Mouse (Mus musculus): ENCODE measurements around the gene Icam5.
"Not testable (repeated sequence)": the region's sequence is repeated elsewhere in the genome, so short reads cannot be mapped to it uniquely, and the experiment has no call there.

The Icam5 gene

DNA sequence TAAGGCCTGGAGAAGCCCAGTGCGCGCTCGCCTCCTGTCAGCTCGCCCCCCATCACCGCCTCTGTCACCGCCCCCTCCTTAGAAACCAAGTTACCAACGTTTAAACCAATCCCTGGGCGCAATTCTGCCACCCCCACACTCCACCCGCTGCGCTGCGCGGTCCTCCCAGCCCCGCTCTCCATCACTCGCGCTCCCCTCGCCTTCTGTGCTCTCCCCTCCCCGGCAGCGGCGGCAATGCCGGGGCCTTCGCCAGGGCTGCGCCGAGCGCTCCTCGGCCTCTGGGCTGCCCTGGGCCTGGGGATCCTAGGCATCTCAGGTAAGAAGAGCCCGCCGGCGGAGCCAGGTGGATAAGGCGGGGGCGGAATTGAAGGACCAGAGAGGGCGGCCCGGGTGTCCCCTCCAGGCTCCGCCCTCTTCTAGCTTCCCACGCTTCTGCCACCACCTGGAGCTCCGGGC is at the start of gene Icam5:
Gene Icam5 (plus strand): TSS at position 178 of the 456 bp plus-strand sequence.
- peak; percentile 40 for DNase-seq (ENCODE audit: low spot score)

- DNase-seq (ENCODE audit: low spot score): no peak
These were observed 49.7 kb upstream of the Icam5 start for GRCm38 (mm10) chr9:20982171-20982570.

- DNase-seq (ENCODE audit: low spot score): no peak
These were observed 48.7 kb upstream of the Icam5 start for GRCm38 (mm10) chr9:20983169-20983568.

- DNase-seq (ENCODE audit: low spot score): peak; percentile 67
These were observed 44.8 kb upstream of the Icam5 start for GRCm38 (mm10) chr9:20986952-20987686.

DNA sequence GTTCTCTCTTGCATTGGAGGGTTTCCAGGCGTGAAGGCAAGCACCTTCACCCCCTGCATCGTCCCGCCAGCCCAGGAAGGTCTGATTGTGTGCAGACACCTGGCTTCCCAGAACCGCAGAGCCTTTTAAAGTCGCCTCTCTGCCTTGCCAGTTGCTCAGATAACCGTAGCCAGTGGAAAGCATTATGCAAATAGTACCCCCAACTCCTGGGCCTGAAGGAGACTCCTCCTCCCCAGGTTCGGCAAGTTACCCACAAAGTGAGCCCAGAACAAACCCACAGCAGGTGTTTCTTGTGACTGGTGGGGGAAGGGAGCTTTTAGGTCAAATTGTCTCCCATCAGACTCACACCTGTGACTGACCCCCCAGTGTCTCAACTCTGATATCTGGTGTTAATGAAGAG is 43.9 kb upstream of the Icam5 start:
- DNase-seq (ENCODE audit: low spot score): no peak

GRCm38 (mm10) chr9:20990861-20991260 is 41.0 kb upstream of the Icam5 start:
- peak; percentile 62 for DNase-seq (ENCODE audit: low spot score)

- DNase-seq (ENCODE audit: low spot score): no peak
These were observed 40.3 kb upstream of the Icam5 start for GRCm38 (mm10) chr9:20991587-20991986.

DNA sequence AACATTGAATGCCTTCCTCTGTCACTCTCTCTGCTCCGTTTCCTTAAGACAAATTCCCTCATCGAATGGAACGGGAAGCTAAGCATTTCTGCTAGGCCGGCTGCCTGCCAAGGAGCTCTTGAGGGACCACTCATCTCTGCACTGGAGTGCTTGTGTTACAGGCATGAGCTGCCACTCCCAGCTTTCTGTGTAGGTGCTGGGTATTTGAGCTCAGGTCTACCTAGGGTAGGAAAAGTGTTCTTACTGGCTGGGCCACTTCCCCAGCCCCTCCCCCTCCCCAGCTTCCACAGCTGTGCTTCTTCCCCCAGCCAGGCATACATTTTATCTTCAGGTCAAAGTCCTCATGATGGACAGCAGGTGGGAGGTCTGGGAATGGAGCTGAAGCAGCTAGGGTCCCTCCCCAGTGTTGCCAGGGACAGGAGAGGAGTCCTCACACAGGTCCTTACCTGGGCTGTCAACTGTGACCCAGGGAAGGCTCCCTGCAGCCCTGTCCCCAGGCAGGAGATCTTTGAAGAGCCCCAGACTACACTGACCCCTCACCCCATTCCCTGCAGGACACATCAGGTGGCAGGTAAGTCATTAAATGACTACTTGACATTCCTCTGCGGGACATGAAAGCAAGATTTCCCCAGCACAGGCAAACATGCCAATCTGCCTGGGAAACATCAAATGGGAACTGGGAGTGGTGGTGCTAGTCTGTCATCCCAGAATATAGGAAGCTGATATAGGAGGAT is 38.5 kb upstream of the Icam5 start:
- no peak for DNase-seq (ENCODE audit: low spot score)

- DNase-seq (ENCODE audit: low spot score): no peak
These were observed 36.8 kb upstream of the Icam5 start for GRCm38 (mm10) chr9:20995069-20995468.

- no peak for DNase-seq (ENCODE audit: low spot score)
These were observed 34.8 kb upstream of the Icam5 start for GRCm38 (mm10) chr9:20997065-20997464.

DNA sequence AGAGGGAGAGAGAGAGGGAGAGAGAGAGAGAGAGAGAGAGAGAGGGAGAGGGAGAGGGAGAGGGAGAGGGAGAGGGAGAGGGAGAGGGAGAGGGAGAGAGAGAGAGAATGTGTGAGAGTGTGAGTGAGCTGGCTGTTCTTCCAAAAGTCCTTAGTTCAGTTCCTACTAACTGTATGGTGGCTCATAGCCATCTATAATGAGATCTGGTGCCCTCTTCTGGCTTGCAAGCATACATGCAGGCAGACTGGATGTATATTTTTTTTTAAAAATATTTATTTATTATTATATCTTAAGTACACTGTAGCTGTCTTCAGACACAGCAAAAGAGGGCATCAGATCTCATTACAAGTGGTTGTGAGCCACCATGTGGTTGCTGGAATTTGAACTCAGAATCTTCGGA is 33.5 kb upstream of the Icam5 start:
- DNase-seq (ENCODE audit: low spot score): not testable (repeated sequence)

GRCm38 (mm10) chr9:21000811-21001210 is 31.1 kb upstream of the Icam5 start:
- DNase-seq (ENCODE audit: low spot score): no peak

- no peak for DNase-seq (ENCODE audit: low spot score)
These were observed 30.1 kb upstream of the Icam5 start for GRCm38 (mm10) chr9:21001651-21002200.

DNA sequence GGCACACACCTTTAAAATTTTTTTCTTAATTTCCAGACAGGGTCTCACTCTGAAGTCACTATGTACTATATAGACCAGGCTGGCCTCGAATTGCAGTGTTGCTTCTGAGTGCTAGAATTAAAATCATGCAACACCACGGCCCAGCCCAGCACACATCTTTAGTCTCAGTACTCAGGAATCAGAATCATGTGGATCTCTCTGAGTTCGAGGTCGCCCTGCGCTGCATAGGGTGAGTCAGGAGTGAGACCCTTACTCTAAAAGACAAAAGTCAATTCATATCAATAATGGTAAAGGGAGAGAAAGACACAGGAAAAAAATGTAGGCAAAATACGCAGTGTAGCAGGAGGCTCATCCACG is 29.6 kb upstream of the Icam5 start:
- no peak for DNase-seq (ENCODE audit: low spot score)

DNA sequence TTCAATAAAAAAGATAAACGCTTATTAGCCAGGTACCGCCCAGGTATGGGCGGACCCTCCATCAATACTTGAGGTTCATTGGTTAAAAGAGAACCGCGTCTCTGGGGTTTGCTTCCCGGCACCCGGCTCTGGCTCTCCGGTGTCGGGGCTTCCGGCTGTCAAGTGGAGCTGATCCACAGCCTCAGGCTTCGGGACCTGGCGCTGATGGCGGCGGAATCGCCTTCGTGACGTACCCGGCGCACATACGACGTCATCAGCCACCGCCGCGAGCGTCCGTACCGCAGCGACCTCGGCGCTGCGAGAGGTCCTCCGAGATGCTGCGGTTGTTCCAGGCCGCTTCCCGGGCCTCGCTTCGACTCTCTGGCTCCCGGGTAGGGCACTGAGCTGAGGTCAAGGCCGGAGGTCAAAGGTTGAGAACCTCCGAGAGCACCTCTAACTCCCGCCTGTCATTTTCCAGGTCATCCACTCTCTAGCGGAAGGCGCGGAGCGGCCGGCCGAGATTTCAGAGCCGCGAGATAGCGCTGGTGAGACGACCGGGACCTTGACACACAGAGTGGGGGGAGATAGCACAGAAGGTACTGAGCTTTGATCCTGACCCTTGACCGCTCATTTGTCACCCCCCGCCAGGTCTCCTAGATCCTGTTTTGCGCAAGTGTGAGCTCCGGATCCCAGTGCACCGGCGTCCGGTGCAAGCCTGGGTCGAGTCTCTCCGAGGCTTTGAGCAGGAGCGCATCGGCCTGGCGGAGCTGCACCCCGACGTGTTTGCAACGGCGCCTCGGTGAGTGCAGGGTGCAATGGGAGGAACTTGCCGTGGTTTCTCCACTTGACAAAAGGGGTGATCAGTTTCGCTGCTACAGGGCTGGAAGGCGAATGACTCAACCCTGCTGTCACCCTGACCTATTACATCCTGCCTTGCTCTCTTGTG is 29.0 kb upstream of the Icam5 start, which contains the start of gene Mrpl4:
Gene Mrpl4 (plus strand): TSS at position 112 of the 925 bp plus-strand sequence.
- peak; percentile 87 for DNase-seq (ENCODE audit: low spot score)

- no peak for DNase-seq (ENCODE audit: low spot score)
These were observed 24.4 kb upstream of the Icam5 start for GRCm38 (mm10) chr9:21007313-21007952.

- DNase-seq (ENCODE audit: low spot score): no peak
These were observed 23.9 kb upstream of the Icam5 start for GRCm38 (mm10) chr9:21008007-21008406.

- DNase-seq (ENCODE audit: low spot score): peak; percentile 57
These were observed 21.5 kb upstream of the Icam5 start for GRCm38 (mm10) chr9:21010362-21010761.

GRCm38 (mm10) chr9:21010939-21011541 is 20.8 kb upstream of the Icam5 start:
- DNase-seq (ENCODE audit: low spot score): not testable (repeated sequence)

GRCm38 (mm10) chr9:21011846-21012312 is 20.0 kb upstream of the Icam5 start:
- peak; percentile 64 for DNase-seq (ENCODE audit: low spot score)

GRCm38 (mm10) chr9:21012368-21012767 is 19.5 kb upstream of the Icam5 start:
- DNase-seq (ENCODE audit: low spot score): no peak

All from urinary bladder, postnatal 14 days (tissue).